Mouse (Mus musculus): Measurements from ENCODE around the gene Utp14b. TPM values are rescaled to one million over a fixed set of nuclear protein-coding genes. Genes with fewer than 3 reads are reported as not detected.

Gene Utp14b
- polyA plus RNA-seq, 1 experiment from 2014 or later: 1.8 TPM

DNA sequence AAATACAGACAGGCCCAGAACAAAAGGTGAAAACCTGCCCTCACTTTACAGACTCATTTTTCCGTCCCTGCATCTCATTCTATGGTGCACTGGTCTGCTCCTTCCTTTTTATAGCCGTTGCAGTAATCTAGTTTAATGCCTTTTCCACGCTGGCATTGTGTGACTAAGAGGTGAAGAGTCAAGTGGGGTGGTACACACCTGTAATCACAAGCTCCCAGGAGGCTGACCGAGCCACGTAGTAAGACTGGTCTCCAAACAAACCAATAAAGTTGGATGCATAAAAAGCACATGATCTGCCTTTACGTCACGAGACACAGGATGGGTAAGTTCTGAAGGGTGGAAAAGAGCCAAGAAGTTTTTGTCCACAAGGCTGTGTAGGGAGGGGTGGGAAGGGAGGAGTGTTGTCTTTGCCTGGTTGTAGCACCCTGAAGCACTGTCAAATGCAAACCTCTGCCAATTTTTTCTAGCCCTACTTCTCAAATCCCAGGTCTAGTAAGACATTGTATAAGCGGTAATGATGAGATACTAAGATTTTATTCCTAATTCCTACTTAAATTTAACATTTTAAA is 10.4 kb upstream of the Utp14b start:
- Histone ChIP-seq H3K4me1 (ENCODE audit: control insufficient read depth, insufficient read depth, low read depth, low read length) (no peaks in the 10 kb centered on the region), H3K27me3 (replicated peaks; ENCODE audit: control insufficient read depth, insufficient read depth, low read length) (no peaks in the 10 kb centered on the region), H3K4me3 (ENCODE audit: low read length) (no peak overlapping the region), H3K9ac (ENCODE audit: low read depth, low read length) (no peak overlapping the region), H3K36me3 (ENCODE audit: control insufficient read depth, insufficient read depth, low read length) (no peaks in the 10 kb centered on the region), H3K4me2 (ENCODE audit: low read length) (no peak overlapping the region), H3K9me3 (ENCODE audit: control insufficient read depth, low read length) (no peaks in the 10 kb centered on the region), H3K27ac (ENCODE audit: low read depth, low read length) (no peak overlapping the region)
- ATAC-seq: no peak
- 65% methylated on average over 8 of the region's 8 CpGs for WGBS

- Histone ChIP-seq H3K4me3 (ENCODE audit: low read length) (no peak overlapping the region), H3K4me1 (ENCODE audit: control insufficient read depth, insufficient read depth, low read depth, low read length) (no peaks in the 10 kb centered on the region), H3K27ac (ENCODE audit: low read depth, low read length) (no peak overlapping the region), H3K27me3 (replicated peaks; ENCODE audit: control insufficient read depth, insufficient read depth, low read length) (no peaks in the 10 kb centered on the region), H3K36me3 (ENCODE audit: control insufficient read depth, insufficient read depth, low read length) (no peaks in the 10 kb centered on the region), H3K9me3 (ENCODE audit: control insufficient read depth, low read length) (no peaks in the 10 kb centered on the region), H3K4me2 (ENCODE audit: low read length) (no peak overlapping the region), H3K9ac (ENCODE audit: low read depth, low read length) (no peak overlapping the region)
- no peak for ATAC-seq
- WGBS: 48% methylated on average over 6 of the region's 6 CpGs
Observed at GRCm38 (mm10) chr1:78649269-78650061, 8.4 kb upstream of the Utp14b start.

GRCm38 (mm10) chr1:78656472-78656871 is 1.4 kb upstream of the Utp14b start:
- no peak overlapping the region for H3K9ac ChIP-seq (ENCODE audit: low read depth, low read length)
- no peaks in the 10 kb centered on the region for H3K36me3 ChIP-seq (ENCODE audit: control insufficient read depth, insufficient read depth, low read length)
- peaks cover 21% of the 10 kb centered on the region for H3K4me1 ChIP-seq (ENCODE audit: control insufficient read depth, insufficient read depth, low read depth, low read length)
- ATAC-seq: no peak
- no peak overlapping the region for H3K4me2 ChIP-seq (ENCODE audit: low read length)
- H3K27me3 ChIP-seq (replicated peaks; ENCODE audit: control insufficient read depth, insufficient read depth, low read length): no peaks in the 10 kb centered on the region
- 18% methylated on average over 2 of the region's 2 CpGs for whole genome bisulfite sequencing
- no peak overlapping the region for H3K4me3 ChIP-seq (ENCODE audit: low read length)
- H3K9me3 ChIP-seq (ENCODE audit: control insufficient read depth, low read length): no peaks in the 10 kb centered on the region
- H3K27ac ChIP-seq (ENCODE audit: low read depth, low read length): no peak overlapping the region

DNA sequence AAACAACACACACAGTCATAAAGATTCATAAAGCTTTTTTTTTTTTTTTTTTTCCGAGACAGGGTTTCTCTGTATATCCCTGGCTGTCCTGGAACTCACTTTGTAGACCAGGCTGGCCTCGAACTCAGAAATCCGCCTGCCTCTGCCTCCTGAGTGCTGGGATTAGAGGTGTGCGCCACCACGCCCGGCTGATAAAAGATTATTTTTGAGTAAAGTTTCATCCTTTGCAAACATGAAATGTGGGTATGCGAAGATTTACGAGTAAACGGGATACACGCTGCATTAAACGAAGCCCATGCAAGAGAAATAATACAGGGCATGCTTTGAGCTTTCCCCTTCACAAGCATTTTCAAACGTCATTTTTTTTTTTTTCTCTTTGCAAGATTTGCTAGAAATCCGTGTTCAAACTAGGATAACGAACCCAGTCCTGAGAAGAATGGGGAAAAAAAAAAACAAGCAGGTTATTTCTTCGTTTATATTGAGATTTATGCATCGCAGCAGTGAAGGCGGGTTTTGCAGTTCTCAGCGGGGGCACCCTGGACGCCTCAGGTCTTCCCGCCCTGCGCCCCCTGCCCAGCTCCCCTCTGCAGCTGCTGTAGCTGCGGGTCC is 713 bp upstream of the Utp14b start:
- Histone ChIP-seq H3K27me3 (replicated peaks; ENCODE audit: control insufficient read depth, insufficient read depth, low read length) (no peaks in the 10 kb centered on the region), H3K27ac (ENCODE audit: low read depth, low read length) (peak overlapping the region; percentile 97), H3K9ac (ENCODE audit: low read depth, low read length) (peak overlapping the region; percentile 97), H3K4me3 (ENCODE audit: low read length) (peak overlapping the region; percentile 90), H3K4me1 (ENCODE audit: control insufficient read depth, insufficient read depth, low read depth, low read length) (peaks cover 21% of the 10 kb centered on the region), H3K9me3 (ENCODE audit: control insufficient read depth, low read length) (no peaks in the 10 kb centered on the region), H3K4me2 (ENCODE audit: low read length) (peak overlapping the region; percentile 59), H3K36me3 (ENCODE audit: control insufficient read depth, insufficient read depth, low read length) (no peaks in the 10 kb centered on the region)
- 28% methylated on average over 22 of the region's 22 CpGs for WGBS
- no peak for ATAC-seq

DNA sequence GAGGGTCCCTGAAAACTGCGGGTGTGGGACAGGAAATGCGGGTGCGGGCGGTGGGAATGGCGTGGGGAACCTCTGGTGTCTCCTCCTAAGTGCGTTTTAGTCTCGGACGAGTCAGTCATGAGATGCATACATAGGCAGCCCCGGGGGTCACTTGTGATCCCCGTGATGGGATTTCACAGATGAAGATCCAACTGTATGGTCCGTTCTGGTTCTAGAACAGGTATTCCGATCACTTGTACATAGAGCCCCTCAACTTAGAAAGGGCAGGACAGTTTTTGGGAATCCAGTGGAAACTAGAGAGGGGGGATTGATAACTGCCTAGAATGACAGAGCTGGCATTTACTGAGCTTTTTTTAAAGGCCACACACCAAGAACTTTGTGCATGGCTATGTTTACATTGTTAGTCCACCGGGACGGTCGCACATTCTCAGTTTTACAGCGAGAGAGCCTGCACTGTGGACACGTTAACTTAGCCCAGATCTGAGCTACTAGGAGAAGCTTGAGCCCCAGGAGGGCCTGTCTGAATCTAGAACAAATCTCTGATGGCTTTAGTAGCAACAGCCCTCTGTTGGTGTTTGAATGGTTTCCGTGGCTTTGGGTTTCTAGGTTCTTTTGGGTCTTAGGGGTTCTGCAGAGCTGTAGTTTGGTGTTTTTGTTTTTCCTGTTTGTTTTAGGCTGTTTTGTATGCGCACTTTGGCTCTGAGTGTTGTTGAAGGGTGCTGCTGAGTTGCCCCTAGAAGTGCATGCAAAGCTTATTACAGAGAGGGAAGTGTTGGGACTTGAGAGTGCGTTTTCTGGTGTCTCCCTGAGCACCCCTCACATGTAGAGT is 817 bp downstream of the Utp14b start:
- 1% methylated on average over 20 of the region's 20 CpGs for WGBS
- peak overlapping the region; percentile 97 for H3K9ac ChIP-seq (ENCODE audit: low read depth, low read length)
- peak; percentile 5 for ATAC-seq

DNA sequence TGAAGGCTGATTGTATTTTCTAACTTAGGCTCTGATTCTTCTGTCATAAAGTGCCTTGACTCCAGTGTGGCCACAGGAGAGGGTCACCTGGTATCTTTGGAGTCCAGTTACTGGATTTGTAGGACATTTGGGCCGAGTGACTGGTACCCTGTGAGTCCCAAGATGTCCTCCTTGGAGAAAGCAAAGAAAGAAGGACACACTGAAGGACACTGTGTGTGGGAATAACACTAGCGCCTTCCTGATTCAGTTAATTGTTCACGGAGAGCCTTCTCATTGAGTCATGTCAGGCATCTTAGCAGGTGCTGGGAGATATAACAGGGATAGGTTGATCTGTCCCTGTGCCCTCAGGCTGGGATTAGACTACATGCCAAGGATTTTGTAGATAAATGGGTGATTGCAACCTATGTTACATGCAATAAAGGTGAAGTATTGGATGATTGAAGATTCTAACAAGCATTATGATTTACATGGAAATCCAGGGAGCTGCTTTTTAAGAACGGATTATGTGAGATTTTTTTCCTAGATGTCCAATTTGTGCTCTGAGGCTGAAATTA is 1.5 kb downstream of the Utp14b start:
- no peaks in the 10 kb centered on the region for H3K27me3 ChIP-seq (replicated peaks; ENCODE audit: control insufficient read depth, insufficient read depth, low read length)
- peaks cover 21% of the 10 kb centered on the region for H3K4me1 ChIP-seq (ENCODE audit: control insufficient read depth, insufficient read depth, low read depth, low read length)
- peak overlapping the region; percentile 86 for H3K4me2 ChIP-seq (ENCODE audit: low read length)
- no peak overlapping the region for H3K27ac ChIP-seq (ENCODE audit: low read depth, low read length)
- H3K36me3 ChIP-seq (ENCODE audit: control insufficient read depth, insufficient read depth, low read length): peaks cover 3% of the 10 kb centered on the region; the same call in 1 of the 2 replicates
- H3K9me3 ChIP-seq (ENCODE audit: control insufficient read depth, low read length): no peaks in the 10 kb centered on the region
- H3K9ac ChIP-seq (ENCODE audit: low read depth, low read length): peak overlapping the region; percentile 97
- ATAC-seq: no peak
- peak overlapping the region; percentile 90 for H3K4me3 ChIP-seq (ENCODE audit: low read length)
- 21% methylated on average over 4 of the region's 4 CpGs for WGBS

More for the DNA sequence above, 817 bp downstream of the Utp14b start:
- peak overlapping the region; percentile 97 for H3K27ac ChIP-seq (ENCODE audit: low read depth, low read length)
- H3K4me1 ChIP-seq (ENCODE audit: control insufficient read depth, insufficient read depth, low read depth, low read length): peaks cover 21% of the 10 kb centered on the region
- H3K4me2 ChIP-seq (ENCODE audit: low read length): peak overlapping the region; percentile 86
- H3K4me3 ChIP-seq (ENCODE audit: low read length): peak overlapping the region; percentile 90
- H3K9me3 ChIP-seq (ENCODE audit: control insufficient read depth, low read length): no peaks in the 10 kb centered on the region
- no peaks in the 10 kb centered on the region for H3K36me3 ChIP-seq (ENCODE audit: control insufficient read depth, insufficient read depth, low read length)
- no peaks in the 10 kb centered on the region for H3K27me3 ChIP-seq (replicated peaks; ENCODE audit: control insufficient read depth, insufficient read depth, low read length)

DNA sequence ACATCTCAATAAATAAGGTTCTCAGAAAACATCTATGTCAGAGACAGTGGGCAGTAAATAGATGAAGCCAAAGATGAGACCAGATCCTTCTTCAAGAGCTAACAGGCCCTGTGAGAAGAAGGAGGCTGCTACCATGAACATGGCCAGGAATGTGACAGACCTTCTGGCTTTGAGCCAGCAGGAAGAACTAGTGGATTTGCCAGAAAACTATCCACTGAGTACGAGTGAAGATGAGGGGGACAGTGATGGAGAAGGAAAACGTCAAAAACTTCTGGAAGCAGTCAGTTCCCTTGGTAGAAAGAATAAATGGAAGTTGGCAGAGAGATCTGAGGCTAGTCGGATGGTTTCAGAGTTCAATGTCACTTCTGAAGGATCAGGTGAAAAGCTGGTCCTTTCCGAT is 6.5 kb downstream of the Utp14b start:
- peaks cover 16% of the 10 kb centered on the region for H3K4me1 ChIP-seq (ENCODE audit: control insufficient read depth, insufficient read depth, low read depth, low read length)
- no peak overlapping the region for H3K9ac ChIP-seq (ENCODE audit: low read depth, low read length)
- no peaks in the 10 kb centered on the region for H3K9me3 ChIP-seq (ENCODE audit: control insufficient read depth, low read length)
- no peaks in the 10 kb centered on the region for H3K27me3 ChIP-seq (replicated peaks; ENCODE audit: control insufficient read depth, insufficient read depth, low read length)
- peaks cover 13% of the 10 kb centered on the region; the same call in 1 of the 2 replicates for H3K36me3 ChIP-seq (ENCODE audit: control insufficient read depth, insufficient read depth, low read length)
- no peak overlapping the region for H3K4me3 ChIP-seq (ENCODE audit: low read length)
- no peak overlapping the region for H3K4me2 ChIP-seq (ENCODE audit: low read length)
- no peak overlapping the region for H3K27ac ChIP-seq (ENCODE audit: low read depth, low read length)
- ATAC-seq: no peak
- WGBS: 82% methylated on average over 4 of the region's 4 CpGs

- no peak for ATAC-seq
- no peak overlapping the region for H3K4me3 ChIP-seq (ENCODE audit: low read length)
- 98% methylated on average over 9 of the region's 9 CpGs for WGBS
- H3K27me3 ChIP-seq (replicated peaks; ENCODE audit: control insufficient read depth, insufficient read depth, low read length): no peaks in the 10 kb centered on the region
- H3K36me3 ChIP-seq (ENCODE audit: control insufficient read depth, insufficient read depth, low read length): peaks cover 13% of the 10 kb centered on the region; the same call in 1 of the 2 replicates
- H3K9me3 ChIP-seq (ENCODE audit: control insufficient read depth, low read length): no peaks in the 10 kb centered on the region
- no peak overlapping the region for H3K27ac ChIP-seq (ENCODE audit: low read depth, low read length)
- H3K4me1 ChIP-seq (ENCODE audit: control insufficient read depth, insufficient read depth, low read depth, low read length): peaks cover 2% of the 10 kb centered on the region
- H3K9ac ChIP-seq (ENCODE audit: low read depth, low read length): no peak overlapping the region
- H3K4me2 ChIP-seq (ENCODE audit: low read length): no peak overlapping the region
Observed at GRCm38 (mm10) chr1:78665954-78666499, 8.2 kb downstream of the Utp14b start.
